Mouse (Mus musculus) adipocyte (in vitro differentiated cells): Measurements from ENCODE around the gene Nagk.
"Not testable (repeated sequence)": the region's sequence is repeated elsewhere in the genome, so short reads cannot be mapped to it uniquely, and the experiment has no call there.

Experiments
- DNase-seq: peaks from one replicate; pipeline ENCODE4 v3.0.0-alpha.2; 2016; ENCODE audit warnings: low spot score

Gene Nagk

GRCm38 (mm10) chr6:83815801-83816200 lies 21.0 kb downstream of the Nagk start:
- no peak for DNase-seq

DNA sequence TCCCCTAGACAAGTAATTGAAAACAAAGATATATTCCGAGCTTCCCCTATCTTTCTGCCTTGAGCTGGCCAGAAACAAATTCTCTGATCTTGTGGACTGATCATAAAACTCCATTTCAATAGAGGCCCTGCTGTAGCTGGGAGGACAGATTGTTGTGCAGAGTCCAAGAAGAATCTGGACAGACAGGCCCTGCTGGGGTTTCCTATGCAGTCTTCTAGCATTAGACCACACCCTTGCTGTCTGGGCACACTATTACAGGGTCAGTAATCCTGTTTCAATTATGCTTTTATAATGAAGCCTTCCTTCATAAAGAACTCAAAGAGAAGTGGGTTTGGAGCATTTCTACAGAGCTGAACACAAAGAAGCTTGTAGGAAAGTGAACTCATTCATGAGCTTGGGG lies 24.2 kb downstream of the Nagk start:
- DNase-seq, result no peak

- DNase-seq, result peak; percentile 81
Observed at GRCm38 (mm10) chr6:83820727-83821515, 26.1 kb downstream of the Nagk start.

GRCm38 (mm10) chr6:83821856-83822255 lies 27.1 kb downstream of the Nagk start:
- DNase-seq, result no peak

- no peak for DNase-seq
Observed at GRCm38 (mm10) chr6:83830941-83831605, 36.3 kb downstream of the Nagk start.

- peak; percentile 100 for DNase-seq
Observed at GRCm38 (mm10) chr6:83831606-83832123, 36.9 kb downstream of the Nagk start, which contains the start of gene Paip2b. Gene Paip2b (minus strand): TSS chr6:83831741.

DNA sequence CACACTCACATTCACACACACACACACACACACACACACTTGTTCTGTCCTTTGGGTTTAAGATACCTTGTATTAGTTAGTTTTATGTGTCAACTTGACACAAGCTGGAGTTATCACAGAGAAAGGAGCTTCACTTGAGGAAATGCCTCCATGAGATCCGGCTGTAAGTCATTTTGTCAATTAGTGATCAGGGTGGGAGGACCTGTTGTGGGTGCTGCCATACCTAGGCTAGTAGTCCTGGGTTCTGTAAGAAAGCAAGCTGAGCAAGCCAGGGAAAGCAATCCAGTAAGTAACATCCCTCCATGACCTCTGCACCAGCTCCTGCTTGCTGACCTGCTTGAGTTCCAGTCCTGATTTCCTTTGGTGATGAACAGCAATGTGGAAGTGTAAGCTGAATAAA lies 37.6 kb downstream of the Nagk start:
- not testable (repeated sequence) for DNase-seq

- no peak for DNase-seq
Observed at GRCm38 (mm10) chr6:83836826-83837225, 42.0 kb downstream of the Nagk start.

DNA sequence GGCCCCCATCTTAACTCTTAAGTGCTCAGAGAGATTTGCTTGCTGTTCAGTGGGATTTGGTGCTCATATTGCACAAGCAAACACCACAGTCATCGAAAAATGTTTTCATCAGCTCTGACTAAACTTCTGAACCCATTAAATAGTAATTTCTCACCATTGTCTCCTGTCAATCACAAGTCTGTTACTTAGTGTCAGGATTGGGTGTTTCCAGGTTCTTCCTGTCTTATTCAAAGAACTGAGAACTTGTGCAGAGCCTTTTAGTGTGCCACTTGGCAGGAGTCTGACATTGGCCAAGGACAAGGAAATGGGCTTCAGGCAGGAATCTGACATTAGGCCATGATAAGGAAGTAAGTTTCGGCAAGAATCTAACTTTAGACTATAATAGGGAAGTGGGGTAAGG lies 43.3 kb downstream of the Nagk start:
- DNase-seq, result no peak

GRCm38 (mm10) chr6:83840086-83840485 lies 45.3 kb downstream of the Nagk start:
- no peak for DNase-seq

- no peak for DNase-seq
Observed at GRCm38 (mm10) chr6:83844913-83845312, 50.1 kb downstream of the Nagk start.

GRCm38 (mm10) chr6:83846141-83846540 lies 51.4 kb downstream of the Nagk start:
- DNase-seq, result no peak

DNA sequence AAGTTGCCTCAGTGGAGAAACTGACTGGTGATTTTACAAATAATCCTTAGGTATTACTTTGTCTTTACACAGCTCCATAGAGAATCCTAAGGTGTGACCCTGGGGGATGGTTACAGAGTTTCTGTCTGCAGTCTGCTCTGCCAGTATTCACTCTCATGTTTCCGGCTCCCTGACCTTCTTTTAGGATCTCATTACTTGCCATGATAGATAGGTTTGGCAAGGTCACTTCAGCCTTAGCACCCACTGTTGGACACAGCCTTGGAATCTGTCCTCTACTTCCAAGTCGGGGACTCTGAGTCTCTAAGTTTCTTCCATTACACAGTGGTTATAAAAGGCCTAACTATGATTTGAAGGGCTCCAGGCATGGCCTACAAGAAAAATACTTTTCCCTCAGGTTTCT lies 54.7 kb downstream of the Nagk start:
- no peak for DNase-seq
